Mouse (Mus musculus): ENCODE results near the gene Klhl33. TPM values are rescaled to one million over a fixed set of nuclear protein-coding genes. Genes with fewer than 3 reads are reported as not detected.
"Not testable (repeated sequence)": the region's sequence is repeated elsewhere in the genome, so short reads cannot be mapped to it uniquely, and the experiment has no call there.

The Klhl33 gene
- polyA plus RNA-seq, 1 experiment, result not detected

GRCm38 (mm10) chr14:50870805-50871143, 26.5 kb downstream of the Klhl33 start:
- Histone ChIP-seq H3K4me3 (replicated peaks; ENCODE audit: control insufficient read depth, low read depth, low read length) (peak overlapping the region; percentile 100), H3K27ac (ENCODE audit: control insufficient read depth, insufficient read depth, low read depth, low read length, poor library complexity) (peak overlapping the region; percentile 45), H3K4me1 (ENCODE audit: control insufficient read depth, insufficient read depth, low read length) (no peaks in the 10 kb centered on the region)
- TF ChIP-seq POLR2A (IDR thresholded peaks at IDR 0.05; ENCODE audit: borderline replicate concordance, control insufficient read depth, low read depth, low read length), result no peak
- TF ChIP-seq CTCF (IDR thresholded peaks at IDR 0.05; ENCODE audit: control insufficient read depth, insufficient read depth, low read length), result no peak
- WGBS, result 42% methylated on average over 5 of the region's 5 CpGs

GRCm38 (mm10) chr14:50869889-50870804, 27.2 kb downstream of the Klhl33 start, which contains the start of gene Tep1:
Gene Tep1 (minus strand): TSS chr14:50870560.
- Histone ChIP-seq H3K27ac (ENCODE audit: control insufficient read depth, insufficient read depth, low read depth, low read length, poor library complexity) (peak within 1 kb of the TSS; percentile 92), H3K4me1 (ENCODE audit: control insufficient read depth, insufficient read depth, low read length) (no peaks in the 10 kb centered on the region), H3K4me3 (replicated peaks; ENCODE audit: control insufficient read depth, low read depth, low read length) (peak within 1 kb of the TSS; percentile 100)
- WGBS, result 2% methylated on average over 32 of the region's 32 CpGs
- TF ChIP-seq POLR2A (IDR thresholded peaks at IDR 0.05; ENCODE audit: borderline replicate concordance, control insufficient read depth, low read depth, low read length), result peak; percentile 50; the same call in 1 of the 2 replicates
- TF ChIP-seq CTCF (IDR thresholded peaks at IDR 0.05; ENCODE audit: control insufficient read depth, insufficient read depth, low read length), result no peak

DNA sequence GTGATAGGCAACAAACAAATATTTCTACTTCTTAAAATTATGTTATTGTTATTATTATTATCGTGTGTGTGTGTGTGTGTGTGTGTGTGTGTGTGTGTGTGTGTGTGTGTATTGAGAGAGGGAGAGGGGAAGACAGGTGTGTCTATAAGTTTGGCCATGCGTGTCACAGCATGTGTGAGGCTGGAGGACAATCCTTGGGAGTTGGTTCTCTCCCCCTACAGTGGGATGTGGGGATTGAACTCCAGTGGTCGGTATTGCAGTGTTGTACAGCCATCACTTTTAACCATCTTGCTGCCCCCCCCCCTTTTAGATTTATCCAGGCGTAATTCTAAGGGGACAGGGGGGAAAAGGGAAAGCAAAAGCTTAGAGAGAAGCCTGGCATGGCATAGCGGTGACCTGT, 28.7 kb downstream of the Klhl33 start:
- Histone ChIP-seq H3K27ac (ENCODE audit: control insufficient read depth, insufficient read depth, low read depth, low read length, poor library complexity) (no peak overlapping the region), H3K4me3 (replicated peaks; ENCODE audit: control insufficient read depth, low read depth, low read length) (no peak overlapping the region), H3K4me1 (ENCODE audit: control insufficient read depth, insufficient read depth, low read length) (no peaks in the 10 kb centered on the region)
- WGBS, result 84% methylated on average over 5 of the region's 5 CpGs
- TF ChIP-seq CTCF (IDR thresholded peaks at IDR 0.05; ENCODE audit: control insufficient read depth, insufficient read depth, low read length) (no peak), POLR2A (IDR thresholded peaks at IDR 0.05; ENCODE audit: borderline replicate concordance, control insufficient read depth, low read depth, low read length) (no peak)

- no peak overlapping the region for H3K27ac ChIP-seq (ENCODE audit: control insufficient read depth, insufficient read depth, low read depth, low read length, poor library complexity)
- WGBS, result 76% methylated on average over 4 of the region's 4 CpGs
- H3K4me3 ChIP-seq (replicated peaks; ENCODE audit: control insufficient read depth, low read depth, low read length), result no peak overlapping the region
- TF ChIP-seq POLR2A (IDR thresholded peaks at IDR 0.05; ENCODE audit: borderline replicate concordance, control insufficient read depth, low read depth, low read length) (no peak), CTCF (IDR thresholded peaks at IDR 0.05; ENCODE audit: control insufficient read depth, insufficient read depth, low read length) (no peak)
- H3K4me1 ChIP-seq (ENCODE audit: control insufficient read depth, insufficient read depth, low read length), result no peaks in the 10 kb centered on the region
Observed at GRCm38 (mm10) chr14:50868211-50868610, 29.1 kb downstream of the Klhl33 start.

DNA sequence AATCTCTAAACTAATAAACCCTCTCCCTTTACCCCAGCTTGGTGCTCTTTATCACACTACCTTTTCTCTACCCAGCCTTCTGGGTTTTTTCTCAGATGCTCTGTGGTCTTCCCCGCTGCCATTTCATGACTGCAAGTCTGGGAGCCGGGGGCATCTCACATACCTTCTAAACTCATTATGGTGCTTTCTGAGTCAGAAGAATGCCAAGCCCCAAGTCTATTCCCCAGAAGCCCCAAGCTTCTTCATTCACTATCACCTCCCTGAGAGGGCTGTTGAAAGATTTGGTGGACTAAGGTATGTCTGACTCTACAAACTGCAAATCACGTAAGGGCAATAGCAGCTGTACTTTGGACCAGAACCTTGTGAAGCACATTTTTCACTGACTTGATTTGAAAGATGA, 30.3 kb downstream of the Klhl33 start:
- Histone ChIP-seq H3K4me1 (ENCODE audit: control insufficient read depth, insufficient read depth, low read length) (no peaks in the 10 kb centered on the region), H3K4me3 (replicated peaks; ENCODE audit: control insufficient read depth, low read depth, low read length) (no peak overlapping the region), H3K27ac (ENCODE audit: control insufficient read depth, insufficient read depth, low read depth, low read length, poor library complexity) (no peak overlapping the region)
- 88% methylated on average over 3 of the region's 3 CpGs for WGBS
- no peak for TF ChIP-seq POLR2A (IDR thresholded peaks at IDR 0.05; ENCODE audit: borderline replicate concordance, control insufficient read depth, low read depth, low read length)
- TF ChIP-seq CTCF (IDR thresholded peaks at IDR 0.05; ENCODE audit: control insufficient read depth, insufficient read depth, low read length), result no peak

DNA sequence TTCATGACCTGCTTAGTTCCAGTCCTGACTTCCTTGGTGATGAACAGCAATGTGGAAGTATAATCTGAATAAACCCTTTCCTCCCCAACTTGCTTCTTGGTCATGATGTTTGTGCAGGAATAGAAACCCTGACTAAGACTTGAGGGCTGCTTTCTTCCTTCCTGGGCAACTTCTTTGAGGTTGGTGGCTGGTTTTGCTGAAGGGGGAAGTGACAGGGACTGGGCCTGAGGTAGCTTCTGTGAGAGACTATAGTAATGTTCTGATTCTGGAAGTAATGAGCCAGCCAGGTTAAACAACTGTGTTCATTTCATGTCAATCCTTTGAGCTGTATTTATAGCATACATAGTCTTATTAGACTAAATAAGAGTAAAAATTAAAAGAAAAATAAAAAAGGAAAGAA, 32.3 kb downstream of the Klhl33 start:
- H3K27ac ChIP-seq (ENCODE audit: control insufficient read depth, insufficient read depth, low read depth, low read length, poor library complexity); H3K4me3 ChIP-seq (replicated peaks; ENCODE audit: control insufficient read depth, low read depth, low read length); H3K4me1 ChIP-seq (ENCODE audit: control insufficient read depth, insufficient read depth, low read length): not testable (repeated sequence)

DNA sequence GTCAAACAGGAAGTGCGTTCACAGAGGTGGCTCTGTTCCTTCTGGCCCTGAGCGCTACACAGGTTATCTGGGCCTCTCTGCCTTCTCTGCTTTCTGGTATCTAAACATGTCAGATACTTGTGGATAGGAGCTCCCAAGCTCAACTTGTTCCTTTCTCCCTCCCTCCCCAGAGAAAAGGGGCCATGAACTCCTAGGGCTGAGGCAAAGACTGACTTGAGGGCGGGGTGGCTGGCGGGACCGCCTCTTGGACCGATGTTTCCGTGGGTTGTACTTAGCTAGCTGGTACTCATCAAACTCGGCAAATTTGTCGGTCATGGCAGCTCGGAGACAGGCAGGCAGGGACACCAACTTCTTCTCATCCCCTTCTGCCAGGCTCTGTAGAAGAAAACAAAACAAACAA, 34.7 kb downstream of the Klhl33 start:
- H3K4me3 ChIP-seq (replicated peaks; ENCODE audit: control insufficient read depth, low read depth, low read length), result no peak overlapping the region
- TF ChIP-seq POLR2A (IDR thresholded peaks at IDR 0.05; ENCODE audit: borderline replicate concordance, control insufficient read depth, low read depth, low read length) (no peak), CTCF (IDR thresholded peaks at IDR 0.05; ENCODE audit: control insufficient read depth, insufficient read depth, low read length) (no peak)
- 90% methylated on average over 10 of the region's 10 CpGs for WGBS
- H3K4me1 ChIP-seq (ENCODE audit: control insufficient read depth, insufficient read depth, low read length), result no peaks in the 10 kb centered on the region
- H3K27ac ChIP-seq (ENCODE audit: control insufficient read depth, insufficient read depth, low read depth, low read length, poor library complexity), result no peak overlapping the region

DNA sequence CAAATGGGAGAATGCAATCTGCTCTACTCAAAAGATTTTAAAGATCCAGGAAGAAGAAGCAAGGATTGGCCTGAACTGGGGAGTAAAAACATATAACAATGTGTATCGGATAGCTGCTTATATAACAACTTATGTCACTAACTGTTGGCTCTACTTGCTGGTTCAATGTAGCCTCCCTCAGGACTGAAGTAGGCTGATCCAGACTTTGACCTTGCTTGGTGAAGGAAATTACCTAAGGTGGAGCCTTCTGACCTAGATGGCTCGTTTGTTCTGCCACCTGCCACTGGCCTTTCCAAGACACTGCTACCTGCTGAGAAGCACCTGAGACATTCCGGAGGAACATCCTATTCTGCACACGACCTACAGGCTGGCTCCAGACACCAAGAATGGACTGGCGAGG, 41.5 kb downstream of the Klhl33 start:
- Histone ChIP-seq H3K4me3 (replicated peaks; ENCODE audit: control insufficient read depth, low read depth, low read length) (no peak overlapping the region), H3K27ac (ENCODE audit: control insufficient read depth, insufficient read depth, low read depth, low read length, poor library complexity) (no peak overlapping the region), H3K4me1 (ENCODE audit: control insufficient read depth, insufficient read depth, low read length) (no peaks in the 10 kb centered on the region)
- TF ChIP-seq POLR2A (IDR thresholded peaks at IDR 0.05; ENCODE audit: borderline replicate concordance, control insufficient read depth, low read depth, low read length) (no peak), CTCF (IDR thresholded peaks at IDR 0.05; ENCODE audit: control insufficient read depth, insufficient read depth, low read length) (no peak)
- 89% methylated on average over 5 of the region's 5 CpGs for WGBS

Other genes starting within 250 kb of the Klhl33 start
- not detected in 2 replicates for gene Olfr747, start 204.3 kb downstream of the Klhl33 start, polyA plus RNA-seq (2011; ENCODE audit: insufficient read depth, insufficient read length, low replicate concordance, missing spikeins)
- gene Olfr748, start 190.1 kb downstream of the Klhl33 start, polyA plus RNA-seq (2011; ENCODE audit: insufficient read depth, insufficient read length, low replicate concordance, missing spikeins), result not detected in 2 replicates
- not detected in 2 replicates for gene Olfr749, start 152.4 kb downstream of the Klhl33 start, polyA plus RNA-seq (2011; ENCODE audit: insufficient read depth, insufficient read length, low replicate concordance, missing spikeins)
- 17.8 and 28.7 TPM in 2 replicates for gene Ttc5, start 112.0 kb downstream of the Klhl33 start, polyA plus RNA-seq (2011; ENCODE audit: insufficient read depth, insufficient read length, low replicate concordance, missing spikeins)
- gene Ccnb1ip1, start 89.8 kb downstream of the Klhl33 start, polyA plus RNA-seq (2011; ENCODE audit: insufficient read depth, insufficient read length, low replicate concordance, missing spikeins), result not detected in 2 replicates
- 24.4 and 40.2 TPM in 2 replicates for gene Parp2, start 89.7 kb downstream of the Klhl33 start, polyA plus RNA-seq (2011; ENCODE audit: insufficient read depth, insufficient read length, low replicate concordance, missing spikeins)
- 60.8 and 102 TPM in 2 replicates for gene Tep1, start 26.9 kb downstream of the Klhl33 start, polyA plus RNA-seq (2011; ENCODE audit: insufficient read depth, insufficient read length, low replicate concordance, missing spikeins)
- gene Osgep, start 27.4 kb upstream of the Klhl33 start, polyA plus RNA-seq (2011; ENCODE audit: insufficient read depth, insufficient read length, low replicate concordance, missing spikeins), result 43.6 and 67.6 TPM in 2 replicates
- gene Apex1, start 27.5 kb upstream of the Klhl33 start, polyA plus RNA-seq (2011; ENCODE audit: insufficient read depth, insufficient read length, low replicate concordance, missing spikeins), result 18.1 and 41.6 TPM in 2 replicates
- 33.3 and 67.6 TPM in 2 replicates for gene Pip4p1, start 33.3 kb upstream of the Klhl33 start, polyA plus RNA-seq (2011; ENCODE audit: insufficient read depth, insufficient read length, low replicate concordance, missing spikeins)
- gene Pnp, start 33.6 kb upstream of the Klhl33 start, polyA plus RNA-seq (2011; ENCODE audit: insufficient read depth, insufficient read length, low replicate concordance, missing spikeins), result 112 and 145 TPM in 2 replicates
- gene Gm49342, start 47.0 kb upstream of the Klhl33 start, polyA plus RNA-seq (2011; ENCODE audit: insufficient read depth, insufficient read length, low replicate concordance, missing spikeins), result 21.3 TPM in 1 of 2 replicates, not detected in the other
- gene Pnp2, start 58.5 kb upstream of the Klhl33 start, polyA plus RNA-seq (2011; ENCODE audit: insufficient read depth, insufficient read length, low replicate concordance, missing spikeins), result 70.8 and 109 TPM in 2 replicates
- not detected in 2 replicates for gene Rnase10, start 110.2 kb upstream of the Klhl33 start, polyA plus RNA-seq (2011; ENCODE audit: insufficient read depth, insufficient read length, low replicate concordance, missing spikeins)
- gene Rnase9, start 144.4 kb upstream of the Klhl33 start, polyA plus RNA-seq (2011; ENCODE audit: insufficient read depth, insufficient read length, low replicate concordance, missing spikeins), result not detected in 2 replicates
- gene Rnase11, start 152.7 kb upstream of the Klhl33 start, polyA plus RNA-seq (2011; ENCODE audit: insufficient read depth, insufficient read length, low replicate concordance, missing spikeins), result not detected in 2 replicates
- gene Rnase12, start 160.2 kb upstream of the Klhl33 start, polyA plus RNA-seq (2011; ENCODE audit: insufficient read depth, insufficient read length, low replicate concordance, missing spikeins), result 4.9 TPM in 1 of 2 replicates, not detected in the other
- gene Olfr750, start 176.9 kb upstream of the Klhl33 start, polyA plus RNA-seq (2011; ENCODE audit: insufficient read depth, insufficient read length, low replicate concordance, missing spikeins), result not detected in 2 replicates
- 3.1 and 8.7 TPM in 2 replicates for gene Rnase4, start 193.6 kb upstream of the Klhl33 start, polyA plus RNA-seq (2011; ENCODE audit: insufficient read depth, insufficient read length, low replicate concordance, missing spikeins)
- gene Ang, start 193.6 kb upstream of the Klhl33 start, polyA plus RNA-seq (2011; ENCODE audit: insufficient read depth, insufficient read length, low replicate concordance, missing spikeins), result 4.4 and 7.2 TPM in 2 replicates
- gene Eddm3b, start 216.9 kb upstream of the Klhl33 start, polyA plus RNA-seq (2011; ENCODE audit: insufficient read depth, insufficient read length, low replicate concordance, missing spikeins), result not detected in 2 replicates
- gene Rnase6, start 226.4 kb upstream of the Klhl33 start, polyA plus RNA-seq (2011; ENCODE audit: insufficient read depth, insufficient read length, low replicate concordance, missing spikeins), result 11.6 and 19.4 TPM in 2 replicates
- gene Rnase1, start 249.3 kb upstream of the Klhl33 start, polyA plus RNA-seq (2011; ENCODE audit: insufficient read depth, insufficient read length, low replicate concordance, missing spikeins), result not detected in 2 replicates